Mouse (Mus musculus) midbrain, postnatal 0 days (tissue): ENCODE results near the gene Olfml2a. TPM values are rescaled to one million over a fixed set of nuclear protein-coding genes. Genes with fewer than 3 reads are reported as not detected.
"Not testable (repeated sequence)": the region's sequence is repeated elsewhere in the genome, so short reads cannot be mapped to it uniquely, and the experiment has no call there.

Experiments
- ATAC-seq: fragments of 200-750 bp; cut with Nextera tagmentation; 2 replicates; pipeline ENCODE4 v1.8.0; 2017; ENCODE audit warnings: moderate number of reproducible peaks, mild to moderate bottlenecking, moderate TSS enrichment, moderate library complexity; ENCODE audit not compliant: low FRiP score
- DNase-seq: peaks from one replicate; pipeline ENCODE4 v3.0.0-alpha.2; 2015; ENCODE audit warnings: low spot score
- H3K27ac ChIP-seq: fragments of 300-500 bp; sonication (generic); 2 replicates; pipeline ENCODE4 v1.5.1; 2014; ENCODE audit warnings: low read depth, mild to moderate bottlenecking, low read length, mixed read lengths
- H3K27me3 ChIP-seq: fragments of 300-500 bp; sonication (generic); 2 replicates; pipeline ENCODE4 v1.6.1; 2014; ENCODE audit warnings: low read length, control low read depth, mixed read lengths; ENCODE audit not compliant: insufficient read depth
- H3K36me3 ChIP-seq: fragments of 300-500 bp; sonication (generic); 2 replicates; pipeline ENCODE4 v1.6.1; 2014; ENCODE audit warnings: low read length, control low read depth, mixed read lengths; ENCODE audit not compliant: insufficient read depth
- H3K4me1 ChIP-seq: fragments of 300-500 bp; sonication (generic); 2 replicates; pipeline ENCODE4 v1.6.1; 2014; ENCODE audit warnings: mild to moderate bottlenecking, control low read depth, antibody characterized with exemption, low read length, mixed read lengths; ENCODE audit not compliant: insufficient read depth
- H3K4me2 ChIP-seq: fragments of 300-500 bp; sonication (generic); 2 replicates; pipeline ENCODE4 v1.6.1; 2014; ENCODE audit warnings: low read depth, mild to moderate bottlenecking, low read length, mixed read lengths; ENCODE audit not compliant: poor library complexity, severe bottlenecking
- H3K4me3 ChIP-seq: fragments of 300-500 bp; sonication (generic); 2 replicates; pipeline ENCODE4 v1.5.1; 2014; ENCODE audit warnings: low read depth, mild to moderate bottlenecking, low read length, moderate library complexity
- H3K9ac ChIP-seq: fragments of 300-500 bp; sonication (generic); replicated peaks from 2 replicates; pipeline ENCODE4 v1.6.1; 2014; ENCODE audit warnings: mild to moderate bottlenecking, low read length, moderate library complexity, mixed read lengths; ENCODE audit not compliant: poor library complexity, severe bottlenecking
- H3K9me3 ChIP-seq: fragments of 300-500 bp; sonication (generic); 2 replicates; pipeline ENCODE4 v1.6.1; 2016; ENCODE audit warnings: low read length, control low read depth
- CTCF ChIP-seq: IDR thresholded peaks from 2 replicates; pipeline ENCODE4 v1.5.1; 2016; ENCODE audit warnings: antibody characterized with exemption, mild to moderate bottlenecking
- WGBS: fragments of 180-500 bp; shearing (Covaris S2); extraction: QIAGEN DNeasy Blood & Tissue Kit; methylation state at CpG from one replicate; pipeline ENCODE4 v1.1.7; 2014; 5-methylcytosine and 5-hydroxymethylcytosine counted together
- polyA plus RNA-seq: library from polyadenylated mRNA; unstranded; fragments of >200 nt; fragmentation: Nextera tagmentation; extraction: Ambion mirVana; gene quantifications from 2 replicates; pipeline ENCODE4 v1.2.1, GENCODE M21; 2015
- total RNA-seq: library from RNA; depleted of rRNA; stranded (reverse); fragments of >200 nt; gene quantifications from 2 replicates; pipeline ENCODE4 v1.2.3, GENCODE M21; 2014

Gene Olfml2a
- total and polyA plus RNA-seq, 2 experiments from 2014 or later, result 3.1 to 10.0 TPM

DNA sequence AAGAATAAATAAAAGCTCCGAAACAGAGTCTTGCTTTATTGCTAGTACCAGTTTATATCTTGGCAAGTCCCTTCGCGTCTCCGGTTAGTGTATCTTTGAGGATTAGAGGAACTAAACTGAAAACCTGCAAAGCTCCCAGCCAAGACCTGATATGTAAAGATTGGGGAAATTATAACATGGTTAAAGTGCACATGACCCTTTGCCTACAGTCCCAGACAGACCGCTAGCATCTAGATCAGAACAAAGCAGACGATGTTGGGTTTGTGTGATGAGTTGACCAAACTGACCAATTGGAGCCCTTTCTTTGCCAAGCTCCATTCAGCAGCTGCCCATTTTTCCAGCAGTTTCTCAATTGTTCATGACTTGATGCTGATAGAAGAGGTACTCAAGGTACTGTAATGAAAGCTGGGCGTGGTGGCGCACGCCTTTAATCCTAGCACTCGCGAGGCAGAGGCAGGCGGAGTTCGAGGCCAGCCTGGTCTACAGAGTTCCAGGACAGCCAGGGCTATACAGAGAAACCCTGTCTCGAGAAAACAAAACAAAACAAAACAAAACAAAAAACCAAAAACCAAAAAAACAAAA is 74.5 kb downstream of the Olfml2a start:
- Histone ChIP-seq H3K27me3 (no peaks in the 10 kb centered on the region), H3K36me3 (peaks cover 8% of the 10 kb centered on the region), H3K9ac (no peak overlapping the region), H3K4me2 (peak overlapping the region; percentile 69), H3K4me3 (peak overlapping the region; percentile 56), H3K9me3 (no peaks in the 10 kb centered on the region), H3K4me1 (peaks cover 15% of the 10 kb centered on the region), H3K27ac (no peak overlapping the region)
- TF ChIP-seq CTCF, result no peak
- ATAC-seq (no peak), DNase-seq (no peak)
- 92% methylated on average over 14 of the region's 14 CpGs for WGBS

DNA sequence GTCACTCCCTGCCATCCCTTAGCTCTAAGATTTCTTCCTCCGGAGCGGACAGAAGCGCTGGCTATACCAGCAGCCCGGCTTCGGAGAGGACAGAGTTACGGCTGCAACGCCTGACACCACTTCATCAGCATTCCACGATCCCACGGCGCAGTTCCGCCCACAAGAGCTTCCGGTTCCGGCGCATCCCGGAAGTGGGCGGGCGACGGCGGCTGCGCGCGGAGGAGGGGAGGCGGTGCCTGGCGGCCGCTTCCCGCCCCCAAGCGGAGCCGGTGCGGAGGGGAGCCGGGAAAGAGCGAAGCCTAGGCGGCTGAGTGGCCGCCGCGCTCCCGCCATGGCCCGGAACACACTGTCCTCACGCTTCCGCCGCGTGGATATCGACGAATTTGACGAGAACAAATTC is 76.1 kb downstream of the Olfml2a start:
- Histone ChIP-seq H3K4me1 (peaks cover 15% of the 10 kb centered on the region), H3K4me2 (peak overlapping the region; percentile 91), H3K9me3 (no peaks in the 10 kb centered on the region)

DNA sequence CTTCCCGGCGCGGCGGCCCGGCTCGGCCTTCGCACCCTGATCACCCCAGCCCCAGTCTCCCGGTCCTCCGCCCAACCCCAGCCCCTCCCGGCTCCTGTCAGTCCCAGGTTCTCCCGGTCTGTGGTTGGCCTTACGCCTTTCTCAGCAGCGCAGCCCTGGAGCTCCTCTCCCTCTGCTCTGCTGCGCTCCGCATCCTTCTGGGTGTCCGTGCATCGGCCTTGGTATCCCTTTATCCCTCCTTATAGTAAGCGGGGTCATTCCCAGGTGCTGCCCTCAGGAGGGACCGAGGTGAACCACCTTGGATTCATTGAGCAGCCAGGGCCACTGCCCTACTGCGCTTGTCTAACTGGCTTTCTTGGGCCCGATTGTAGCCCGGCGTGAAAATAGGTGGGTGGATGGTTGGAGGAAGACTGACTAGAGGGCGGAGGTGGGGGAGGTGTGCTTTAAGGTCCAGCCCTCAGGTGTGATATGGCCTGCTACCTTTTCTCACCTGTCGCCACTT is 76.6 kb downstream of the Olfml2a start:
- H3K4me1 ChIP-seq, result peaks cover 15% of the 10 kb centered on the region
- peak; percentile 15 for DNase-seq
- WGBS, result 1% methylated on average over 25 of the region's 25 CpGs

More for the DNA sequence above, 76.1 kb downstream of the Olfml2a start:
- 0% methylated on average over 36 of the region's 44 CpGs for WGBS
- no peaks in the 10 kb centered on the region for H3K27me3 ChIP-seq
- 0 out of 2 replicates have a peak, but pooled peaks have one; percentile 16 for TF ChIP-seq CTCF
- peak overlapping the region; percentile 91 for H3K9ac ChIP-seq
- peak; percentile 95 for DNase-seq
- peak overlapping the region; percentile 76 for H3K4me3 ChIP-seq
- ATAC-seq, result peak; percentile 89
- peaks cover 2% of the 10 kb centered on the region; the same call in 1 of the 2 replicates for H3K36me3 ChIP-seq
- peak overlapping the region; percentile 91 for H3K27ac ChIP-seq

DNA sequence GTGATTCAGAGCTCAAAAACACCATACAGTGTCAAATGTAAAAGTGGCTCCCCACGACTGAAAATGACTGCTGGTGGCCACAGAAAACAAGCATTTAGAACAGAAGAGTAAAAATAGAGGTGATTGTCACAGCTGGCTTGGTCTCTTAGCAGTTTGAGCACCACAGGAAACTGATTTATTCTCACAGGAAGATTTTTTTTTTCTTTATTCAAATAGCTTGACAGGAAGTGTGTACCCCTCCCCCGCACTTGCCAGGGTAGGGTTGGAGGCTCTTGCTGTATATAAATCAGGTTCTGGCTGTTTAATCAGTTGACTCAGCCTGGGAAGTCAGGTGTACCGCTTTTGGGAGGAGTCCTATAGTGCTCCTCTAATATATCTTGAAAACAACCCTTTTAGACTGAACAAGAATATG is 77.2 kb downstream of the Olfml2a start:
- no peak for DNase-seq
- Histone ChIP-seq H3K4me3 (peak overlapping the region; percentile 76), H3K36me3 (peaks cover 10% of the 10 kb centered on the region; the same call in 1 of the 2 replicates), H3K9ac (peak overlapping the region; percentile 91), H3K27me3 (no peaks in the 10 kb centered on the region), H3K4me2 (peak overlapping the region; percentile 91), H3K4me1 (peaks cover 15% of the 10 kb centered on the region), H3K27ac (peak overlapping the region; percentile 91), H3K9me3 (no peaks in the 10 kb centered on the region)
- WGBS, result 38% methylated on average over 3 of the region's 3 CpGs
- no peak for ATAC-seq
- no peak for TF ChIP-seq CTCF

More for the DNA sequence above, 76.6 kb downstream of the Olfml2a start:
- H3K4me2 ChIP-seq, result peak overlapping the region; percentile 91
- peak; percentile 47 for ATAC-seq
- no peaks in the 10 kb centered on the region for H3K27me3 ChIP-seq
- no peak for TF ChIP-seq CTCF
- H3K36me3 ChIP-seq, result peaks cover 5% of the 10 kb centered on the region; the same call in 1 of the 2 replicates
- H3K9ac ChIP-seq, result peak overlapping the region; percentile 91
- no peaks in the 10 kb centered on the region for H3K9me3 ChIP-seq
- H3K27ac ChIP-seq, result peak overlapping the region; percentile 91
- peak overlapping the region; percentile 76 for H3K4me3 ChIP-seq

DNA sequence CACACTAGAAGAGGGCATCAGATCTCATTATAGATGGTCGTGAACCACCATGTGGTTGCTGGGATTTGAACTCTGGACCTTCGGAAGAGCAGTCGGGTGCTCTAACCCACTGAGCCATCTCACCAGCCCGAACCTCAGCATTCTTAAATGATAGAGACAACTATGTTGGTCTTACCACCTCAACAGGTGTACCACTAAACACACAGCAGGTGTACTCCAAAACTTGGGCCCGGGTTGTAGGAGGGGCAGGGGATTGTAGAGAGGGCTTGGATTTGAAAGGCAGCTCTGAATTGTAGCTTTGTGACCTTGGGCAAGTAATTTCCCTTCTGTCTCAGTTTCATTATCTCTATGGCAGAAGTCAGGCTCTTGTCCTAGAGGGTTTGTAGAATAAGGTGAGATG is 78.4 kb downstream of the Olfml2a start:
- H3K27ac ChIP-seq, H3K27me3 ChIP-seq, ATAC-seq, H3K9ac ChIP-seq, H3K4me3 ChIP-seq, H3K9me3 ChIP-seq, DNase-seq, H3K4me2 ChIP-seq: not testable (repeated sequence)
- Histone ChIP-seq H3K36me3 (peaks cover 21% of the 10 kb centered on the region), H3K4me1 (peaks cover 15% of the 10 kb centered on the region)
- WGBS, result 92% methylated on average over 5 of the region's 5 CpGs

DNA sequence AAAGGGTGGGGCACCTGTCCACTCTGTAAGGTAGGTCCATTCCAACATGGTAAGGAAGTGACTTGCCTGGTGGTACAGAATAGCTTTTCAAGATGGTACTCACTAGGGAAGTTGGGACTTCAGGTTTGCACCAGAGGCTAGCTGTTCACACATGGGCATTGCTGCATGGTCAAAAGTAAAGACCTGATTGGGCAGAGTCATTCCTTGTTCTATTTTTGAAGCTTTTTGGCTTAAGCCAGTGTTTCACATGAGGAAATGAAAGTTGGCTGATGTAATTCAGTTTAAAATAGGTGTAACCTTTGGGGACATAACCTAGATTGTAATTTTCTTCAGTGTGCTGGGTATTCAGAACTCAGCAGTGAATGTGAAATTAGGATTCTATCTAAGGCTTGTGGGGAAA is 79.5 kb downstream of the Olfml2a start:
- peak; percentile 21 for DNase-seq
- H3K4me3 ChIP-seq, result no peak overlapping the region
- no peak for TF ChIP-seq CTCF
- no peaks in the 10 kb centered on the region for H3K27me3 ChIP-seq
- no peak overlapping the region for H3K4me2 ChIP-seq
- H3K36me3 ChIP-seq, result peaks cover 30% of the 10 kb centered on the region
- no peak for ATAC-seq
- H3K4me1 ChIP-seq, result peaks cover 11% of the 10 kb centered on the region
- 0 out of 2 replicates have a peak overlapping the region, but pooled peaks have one; percentile 14 for H3K9ac ChIP-seq
- 0 out of 2 replicates have a peak overlapping the region, but pooled peaks have one; percentile 18 for H3K27ac ChIP-seq
- H3K9me3 ChIP-seq, result no peaks in the 10 kb centered on the region
